In genomic region chr12:109402226-109402625, GRCm38 (mm10) we compare ENCODE assay signal across 8 mouse cellular contexts. TPM values are rescaled to one million over a fixed set of nuclear protein-coding genes. Genes with fewer than 3 reads are reported as not detected.
DNase-seq lines count a peak whose midpoint lies in the region; ATAC-seq and TF ChIP-seq lines count a peak whose summit lies in the region.
"Had no signal": no experiment of that assay in that cellular context is flagged by ENCODE, and none has a peak within 500 bp of the region (broad histone marks: within the 10 kb centered on the region; RNA-seq: fewer than 3 reads in every experiment).

No protein-coding gene starts in this region.

- WGBS in lung, postnatal 0 days: 11% methylated on average over 9 of the region's 9 CpGs
- 16% methylated on average over 9 of the region's 9 CpGs for WGBS in intestine, embryonic 16.5 days

- H3K27me3 ChIP-seq in lung, postnatal 0 days (replicated peaks; ENCODE audit: insufficient read depth, low read length): no peaks in the 10 kb centered on the region
- no peaks in the 10 kb centered on the region for H3K27me3 ChIP-seq in intestine, embryonic 16.5 days (replicated peaks; ENCODE audit: control insufficient read depth, insufficient read depth, low read length)

- no peak overlapping the region for H3K4me2 ChIP-seq in lung, postnatal 0 days (replicated peaks; ENCODE audit: low read depth, low read length)
- no peak overlapping the region for H3K4me2 ChIP-seq in intestine, embryonic 16.5 days (ENCODE audit: low read depth, low read length)

- ATAC-seq in lung, postnatal 0 days: peak; percentile 80
- ATAC-seq in granulocyte monocyte progenitor cell, adult 5-6 weeks (replicated peaks; ENCODE audit: poor library complexity, severe bottlenecking): peak; percentile 11; the same call in 1 of the 2 replicates
- ATAC-seq in intestine, embryonic 16.5 days: peak; percentile 97

- no peaks in the 10 kb centered on the region for H3K36me3 ChIP-seq in lung, postnatal 0 days (ENCODE audit: insufficient read depth, low read length)
- H3K36me3 ChIP-seq in intestine, embryonic 16.5 days (ENCODE audit: control insufficient read depth, insufficient read depth, low read length): no peaks in the 10 kb centered on the region

- peak; percentile 87 for DNase-seq in lung, postnatal 0 days (ENCODE audit: low spot score)
- no peak for DNase-seq in lung, adult 18-20 months
- peak; percentile 78 for DNase-seq in retina, postnatal 1 day
- DNase-seq in right cerebral cortex, postnatal 10 days (ENCODE audit: low spot score in 2 of 2): no peak
- DNase-seq in thymus, postnatal 4 days: no peak

- H3K4me1 ChIP-seq in lung, postnatal 0 days (ENCODE audit: insufficient read depth, low read depth, low read length): peaks cover 20% of the 10 kb centered on the region
- peaks cover 65% of the 10 kb centered on the region for H3K4me1 ChIP-seq in intestine, embryonic 16.5 days (ENCODE audit: control insufficient read depth, insufficient read depth, low read length)

- peak overlapping the region; percentile 60 for H3K27ac ChIP-seq in lung, postnatal 0 days (ENCODE audit: low read length)
- H3K27ac ChIP-seq in intestine, embryonic 16.5 days (ENCODE audit: low read length): peak overlapping the region; percentile 73

- H3K9ac ChIP-seq in lung, postnatal 0 days (replicated peaks; ENCODE audit: low read depth): no peak overlapping the region
- H3K9ac ChIP-seq in intestine, embryonic 16.5 days (ENCODE audit: low read depth, low read length): peak overlapping the region; percentile 0; the same call in 1 of the 2 replicates

- H3K9me3 ChIP-seq in lung, postnatal 0 days (ENCODE audit: low read length): no peaks in the 10 kb centered on the region
- H3K9me3 ChIP-seq in intestine, embryonic 16.5 days (ENCODE audit: control insufficient read depth, low read length): no peaks in the 10 kb centered on the region

- H3K4me3 ChIP-seq in lung, postnatal 0 days (ENCODE audit: low read depth, low read length): no peak overlapping the region
- H3K4me3 ChIP-seq in intestine, embryonic 16.5 days (ENCODE audit: low read length): no peak overlapping the region

- TF ChIP-seq CTCF in lung, postnatal 0 days (IDR thresholded peaks at IDR 0.05): peak; percentile 20; the same call in 1 of the 2 replicates

- no peak for TF ChIP-seq EP300 in lung, postnatal 0 days (IDR thresholded peaks at IDR 0.05)

RNA-seq across cellular contexts. Expression of gene Dlk1, which starts 50.4 kb away (rescaled TPM):
- 176 and 364 TPM in 2 replicates for polyA plus RNA-seq in lung, postnatal 0 days (2015; fragmentation: Nextera tagmentation; extraction: Ambion mirVana)
- total RNA-seq in granulocyte monocyte progenitor cell, adult 5-6 weeks (2014; fragmentation: Nextera tagmentation): not detected in 2 replicates
- not detected in 2 replicates for total RNA-seq in granulocyte monocyte progenitor cell, adult 5-6 weeks (2017)
- 325 and 385 TPM in 2 replicates for polyA plus RNA-seq in intestine, embryonic 16.5 days (2015; fragmentation: Nextera tagmentation; extraction: Ambion mirVana)
- total RNA-seq: hematopoietic stem cell, adult 5-6 weeks had no signal

Comparison
In these comparisons a context has a peak if more than half of its experiments do, and no peak if none do; other contexts are left out.
1. DNase-seq: peak in lung, postnatal 0 days (single experiment) and retina, postnatal 1 day (single experiment); none in lung, adult 18-20 months (0 of 2), right cerebral cortex, postnatal 10 days (0 of 2) and thymus, postnatal 4 days (single experiment).
2. ATAC-seq: peak in every context shown above with its lines; median percentile 97 in intestine, embryonic 16.5 days; 80 in lung, postnatal 0 days; 11 in granulocyte monocyte progenitor cell, adult 5-6 weeks.